Mouse (Mus musculus): ENCODE data around the gene Rinl.
A peak's percentile ranks its signal among the peaks of the same experiment; 100 is the strongest.

The Rinl gene

DNA sequence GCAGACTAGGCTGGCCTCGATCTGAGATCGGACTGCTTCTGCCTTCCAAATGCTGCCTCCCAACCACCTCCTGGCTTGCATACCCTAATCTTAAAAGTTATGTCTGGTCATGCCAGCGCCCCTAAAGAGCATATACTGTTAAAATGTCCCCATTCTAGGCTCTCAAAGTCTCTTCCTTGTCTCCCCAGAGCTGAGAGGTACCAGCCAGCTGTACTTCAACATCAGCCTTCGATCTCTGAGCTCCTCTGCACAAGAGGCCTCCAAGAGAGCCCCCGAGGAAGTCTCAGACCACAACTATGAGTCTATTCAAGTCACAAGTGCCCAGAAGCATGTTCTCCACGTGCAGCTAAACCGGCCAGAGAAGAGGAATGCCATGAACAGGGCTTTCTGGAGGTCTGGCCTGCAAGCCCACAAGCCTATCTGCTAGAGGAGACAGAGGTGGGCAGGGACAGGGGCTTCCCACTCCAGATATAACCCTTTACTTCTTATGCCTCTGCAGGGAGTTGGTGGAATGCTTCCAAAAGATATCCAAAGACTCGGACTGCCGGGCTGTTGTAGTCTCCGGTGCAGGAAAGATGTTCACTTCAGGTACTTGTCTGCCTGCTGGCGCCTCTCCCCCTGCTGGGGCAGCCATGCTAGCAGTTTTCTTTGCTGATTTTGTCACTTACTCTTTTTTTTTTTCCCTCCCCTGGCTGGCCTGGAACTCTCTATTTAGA is 37.1 kb downstream of the Rinl start:
- no peak for DNase-seq

DNA sequence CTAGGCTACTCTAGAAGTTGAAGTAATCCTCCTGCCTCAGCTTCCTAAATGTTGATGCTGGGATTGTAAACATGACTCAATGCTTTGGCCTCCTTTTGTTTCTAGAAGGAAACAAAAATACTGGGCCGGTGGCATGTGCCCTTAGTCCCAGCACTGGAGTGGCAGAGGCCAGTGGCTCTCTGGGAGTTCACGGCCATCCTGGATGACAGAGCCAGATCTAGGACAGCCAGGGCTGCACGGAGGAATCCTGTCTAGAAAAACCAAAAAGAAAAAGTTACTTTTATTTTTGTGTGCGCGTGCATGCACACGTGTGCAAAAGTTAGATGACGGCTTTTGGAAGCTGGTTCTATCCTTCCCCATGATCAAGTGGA is 37.6 kb downstream of the Rinl start:
- no peak for DNase-seq

DNA sequence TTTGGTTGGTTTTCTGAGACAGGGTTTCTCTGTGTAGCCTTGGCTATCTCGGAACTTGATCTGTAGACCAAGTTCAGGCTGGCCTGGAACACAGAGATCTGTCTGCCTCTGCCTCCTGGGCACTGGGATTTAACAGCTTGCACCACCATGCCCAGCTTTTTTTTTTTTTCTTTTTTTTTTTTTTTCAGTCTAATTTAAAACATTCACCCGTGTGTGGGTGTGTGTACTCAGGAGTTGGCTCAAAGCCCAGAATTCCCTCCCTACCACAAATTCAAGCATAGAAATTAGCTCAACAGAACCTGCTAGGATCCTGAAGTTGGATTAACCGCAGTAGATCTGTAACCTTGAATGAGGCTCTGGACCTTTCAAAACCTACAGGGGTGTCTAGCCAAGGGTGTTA is 38.6 kb downstream of the Rinl start:
- peak; percentile 65 for DNase-seq

DNA sequence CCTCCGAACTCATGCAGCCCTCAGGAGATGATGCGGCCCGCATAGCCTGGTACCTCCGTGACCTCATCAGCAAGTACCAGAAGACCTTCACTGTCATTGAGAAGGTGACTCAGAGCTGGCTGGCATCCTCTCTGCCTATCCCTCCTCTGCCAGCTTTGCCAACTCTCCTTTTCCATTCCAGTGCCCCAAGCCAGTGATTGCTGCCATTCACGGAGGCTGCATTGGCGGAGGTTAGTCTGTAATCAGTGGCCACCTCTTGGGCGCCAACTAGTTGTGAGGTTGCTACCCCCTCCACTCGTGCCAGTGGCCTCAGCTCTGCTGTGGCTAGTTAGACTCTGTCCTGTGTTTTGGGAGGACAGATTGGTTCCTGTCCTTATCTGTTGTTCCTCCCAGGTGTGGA is 41.1 kb downstream of the Rinl start:
- DNase-seq, result no peak

DNA sequence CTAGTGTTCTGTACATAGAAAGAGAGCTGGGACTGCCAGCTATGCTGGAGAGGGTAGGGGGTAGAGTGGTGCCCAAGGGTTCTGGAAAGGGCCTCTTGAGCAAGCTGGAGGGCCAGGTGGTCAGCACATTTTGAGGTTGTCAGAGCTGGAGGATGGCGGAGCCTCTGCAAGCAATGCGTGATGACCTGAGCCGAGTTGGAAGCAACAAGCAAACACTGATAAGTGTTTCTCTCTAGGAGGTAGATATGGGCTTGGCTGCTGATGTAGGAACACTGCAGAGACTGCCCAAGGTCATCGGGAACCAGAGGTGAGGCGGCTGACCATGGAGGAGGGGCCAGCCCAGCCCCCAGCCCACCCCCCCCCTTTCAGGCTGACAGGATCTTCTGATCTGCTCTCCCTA is 42.2 kb downstream of the Rinl start:
- no peak for DNase-seq

DNA sequence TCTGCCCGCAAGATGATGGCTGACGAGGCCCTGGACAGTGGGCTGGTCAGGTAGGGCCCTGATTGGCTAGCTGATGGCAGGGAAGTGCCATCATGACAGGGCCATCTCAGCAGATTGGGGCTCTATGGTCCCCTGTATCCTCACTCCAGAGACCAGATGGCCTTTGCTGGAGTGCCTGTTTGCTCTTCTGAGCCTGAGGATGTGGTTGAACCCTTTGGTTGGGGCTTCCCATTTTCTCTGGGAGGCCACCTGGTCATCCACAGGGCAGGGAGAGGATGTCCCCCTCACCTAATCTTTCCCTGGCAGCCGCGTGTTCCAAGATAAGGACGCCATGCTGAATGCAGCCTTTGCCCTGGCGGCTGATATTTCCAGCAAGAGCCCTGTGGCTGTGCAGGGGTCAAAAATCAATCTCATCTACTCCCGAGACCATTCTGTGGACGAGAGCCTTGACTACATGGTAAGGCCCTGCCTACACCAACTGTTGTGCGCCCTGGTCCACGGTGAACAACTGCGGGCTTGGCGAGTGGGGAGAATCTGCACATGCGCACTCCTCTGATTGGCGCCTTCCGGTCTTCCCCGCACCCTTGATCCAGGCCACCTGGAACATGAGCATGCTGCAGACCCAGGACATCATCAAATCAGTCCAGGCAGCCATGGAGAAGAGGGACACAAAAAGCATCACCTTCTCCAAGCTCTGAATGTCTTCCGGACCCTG is 42.8 kb downstream of the Rinl start:
- no peak for DNase-seq

DNA sequence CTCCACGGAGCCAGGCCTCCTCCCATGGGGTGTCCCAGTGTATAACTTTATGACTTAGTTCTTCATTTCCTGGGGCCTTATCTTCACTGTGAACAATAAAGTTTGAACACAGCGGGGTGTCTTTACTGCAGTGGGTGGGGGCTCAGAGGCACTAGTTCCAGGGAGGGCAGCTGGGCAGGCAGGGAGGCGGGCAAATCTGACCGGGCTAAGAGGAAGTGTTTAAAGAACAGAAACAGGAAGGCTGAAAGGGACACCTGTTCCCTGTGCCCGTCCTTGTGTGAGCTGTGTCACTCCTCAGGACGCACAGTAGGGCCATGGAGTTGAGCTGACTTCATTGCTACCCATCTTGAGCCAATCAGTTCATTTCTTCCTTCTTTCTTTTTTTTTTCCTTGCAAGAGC is 43.4 kb downstream of the Rinl start:
- DNase-seq, result no peak

DNA sequence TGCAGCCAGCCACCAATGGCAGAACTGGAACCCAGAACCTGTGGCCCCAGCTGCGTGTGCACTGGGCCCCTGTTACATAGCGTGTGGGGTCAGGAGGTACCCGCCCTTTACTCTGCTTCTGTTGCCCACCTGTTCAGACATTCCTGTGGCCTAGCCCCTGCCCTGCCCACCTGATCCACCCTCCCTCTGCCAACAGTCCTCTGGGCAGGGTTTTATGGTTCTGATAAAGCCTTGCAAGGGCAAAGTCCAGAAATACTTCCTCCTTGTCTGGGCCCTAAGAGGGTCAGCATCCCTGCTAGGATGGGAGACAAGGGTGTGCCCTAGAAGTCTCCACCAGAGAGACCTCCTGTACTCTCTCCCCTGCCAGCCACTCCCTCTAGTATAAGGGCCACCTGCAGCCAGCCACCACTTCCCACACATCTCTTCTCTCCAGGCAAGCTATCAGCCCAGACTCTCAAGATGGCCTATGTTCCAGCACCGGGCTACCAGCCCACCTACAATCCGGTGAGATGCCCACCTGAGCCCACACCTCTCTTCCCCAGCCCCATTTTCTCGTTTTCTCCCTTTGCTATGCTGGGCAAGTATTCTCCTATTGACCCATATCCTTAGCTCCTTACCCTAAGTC is 45.1 kb downstream of the Rinl start, which contains the start of gene Lgals4:
Gene Lgals4, plus strand, starts transcription at position 132 of the 625 bp plus-strand sequence.
- no peak for DNase-seq

DNA sequence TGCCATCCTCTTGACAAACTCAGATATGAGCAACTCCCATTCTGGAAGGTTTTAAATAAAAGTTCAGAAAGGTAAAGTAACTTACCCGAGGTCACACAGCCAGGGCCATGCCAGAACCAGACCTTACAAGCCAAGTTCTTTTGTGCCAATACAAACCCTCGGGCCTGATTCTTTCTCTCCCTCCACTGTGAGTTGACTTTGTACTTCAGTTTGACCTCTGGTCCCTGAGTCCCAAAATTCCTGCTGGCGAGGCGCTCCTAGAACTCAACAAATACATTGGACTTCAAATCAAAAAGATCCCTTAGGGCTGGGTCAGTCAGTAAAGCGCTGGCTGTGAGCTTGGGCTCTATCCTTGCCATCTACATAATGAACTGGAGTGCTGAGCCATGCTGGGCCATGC is 48.2 kb downstream of the Rinl start:
- DNase-seq, result no peak

DNA sequence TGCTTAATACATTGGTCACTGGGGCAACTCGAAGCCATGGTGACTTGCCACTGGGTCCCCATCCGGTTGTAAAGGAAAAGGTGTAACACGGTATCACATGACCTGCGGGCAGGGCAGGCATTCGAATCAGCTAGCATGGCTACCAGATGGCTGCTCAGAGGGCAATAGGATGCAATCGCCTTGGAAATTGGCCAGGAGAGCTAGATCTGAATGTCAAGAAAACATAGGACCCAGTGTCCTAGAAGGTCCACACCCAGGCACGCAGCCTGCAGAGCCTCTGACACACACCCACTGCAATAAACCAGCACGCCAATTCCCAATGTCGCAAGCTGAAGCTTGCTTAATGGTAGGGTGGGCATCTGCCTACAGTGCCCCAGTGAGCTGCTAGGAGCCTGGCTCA is 49.6 kb downstream of the Rinl start:
- DNase-seq, result no peak

DNA sequence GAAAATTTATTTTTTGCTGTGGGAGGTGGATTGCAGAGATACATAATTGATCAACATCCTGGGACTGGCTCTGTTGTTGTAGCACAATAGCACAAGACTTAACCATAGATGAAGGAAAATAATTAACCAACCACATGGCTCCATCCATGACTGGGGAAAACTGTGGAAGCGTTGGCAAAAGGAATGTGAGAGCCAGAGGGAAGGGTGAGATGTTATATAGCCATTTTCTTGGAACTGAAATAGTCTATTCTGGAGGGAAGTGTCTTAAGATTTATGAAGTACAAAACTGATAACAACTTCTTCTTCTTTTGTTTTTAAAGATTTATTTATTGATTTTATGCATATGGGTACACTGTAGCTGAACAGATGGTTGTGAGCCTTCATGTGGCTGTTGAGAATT is 58.5 kb downstream of the Rinl start:
- no peak for DNase-seq

All from right cerebral cortex, postnatal 14 days (tissue).